Mouse (Mus musculus) bone marrow macrophage, adult 2 months (primary cell): ENCODE data around the gene Mob1b.

Experiments used
- CTCF ChIP-seq: IDR thresholded peaks from 2 replicates; pipeline ENCODE4 v1.5.1; 2012; ENCODE audit warnings: low read depth, mild to moderate bottlenecking, low read length, moderate library complexity
- POLR2A ChIP-seq: IDR thresholded peaks from 2 replicates; pipeline ENCODE4 v1.6.1; 2012; ENCODE audit warnings: mild to moderate bottlenecking, low read depth, low read length, borderline replicate concordance

DNA sequence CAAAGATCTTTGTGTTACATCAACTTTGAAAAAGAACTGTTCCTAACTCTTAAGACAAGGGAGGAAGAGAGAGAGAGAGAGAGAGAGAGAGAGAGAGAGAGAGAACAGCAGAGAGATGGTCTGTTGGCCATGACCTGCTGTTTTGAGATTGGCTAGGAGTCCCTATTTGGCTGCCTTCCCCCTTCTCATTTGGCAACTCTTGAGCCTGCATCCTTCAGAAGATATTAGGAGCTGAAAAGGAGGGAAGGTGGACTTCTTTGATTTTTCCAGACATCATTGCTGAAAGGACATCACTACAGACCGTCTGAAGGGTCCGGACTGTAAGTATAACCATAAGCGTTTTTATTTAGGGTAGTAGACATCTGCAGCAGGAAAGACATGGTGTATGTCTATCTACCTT lies 73.0 kb downstream of the Mob1b start:
- TF ChIP-seq CTCF (no peak), POLR2A (no peak)
